Mouse (Mus musculus): ENCODE data around the gene Nudcd2.

DNA sequence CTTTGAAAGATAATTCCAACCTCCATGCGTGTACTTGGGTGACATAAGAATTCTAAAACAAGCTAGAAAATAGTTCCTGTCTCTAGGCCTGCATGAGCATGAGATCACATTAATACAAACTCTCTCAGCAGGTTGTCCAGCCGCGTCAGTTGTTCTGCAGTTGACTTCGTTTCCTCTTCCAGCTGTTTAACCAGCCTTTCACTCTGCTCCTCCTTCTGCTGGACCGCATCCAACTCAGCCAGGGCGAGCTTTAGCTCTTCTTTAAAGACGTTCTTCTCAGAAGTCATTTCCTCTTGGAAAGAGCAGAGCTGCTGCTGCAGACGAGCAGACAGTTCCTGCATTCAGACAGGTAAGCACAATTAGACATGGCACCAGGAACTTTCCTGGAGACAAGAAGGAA, 19.6 kb upstream of the Nudcd2 start:
- no peak for TF ChIP-seq CTCF (IDR thresholded peaks at IDR 0.05; ENCODE audit: low read depth, low read length)
- TF ChIP-seq POLR2A (IDR thresholded peaks at IDR 0.05; ENCODE audit: borderline replicate concordance, low read depth, low read length) = no peak
